Mouse (Mus musculus): ENCODE results near the gene Tnfrsf21.

GRCm38 (mm10) chr17:43000598-43000997, 15.8 kb upstream of the Tnfrsf21 start:
- TF ChIP-seq POLR2A (IDR thresholded peaks at IDR 0.05; ENCODE audit: low read depth, low read length) (no peak), CTCF (IDR thresholded peaks at IDR 0.05; ENCODE audit: extremely low read depth, insufficient read depth, insufficient read length, insufficient replicate concordance) (no peak)
